Mouse (Mus musculus): ENCODE data around the gene Gpr107. TPM values are rescaled to one million over a fixed set of nuclear protein-coding genes. Genes with fewer than 3 reads are reported as not detected.

Gene Gpr107
- polyA plus RNA-seq (2012; ENCODE audit: low replicate concordance): 7.0 and 9.2 TPM in 2 replicates

GRCm38 (mm10) chr2:31151892-31152812 lies at the start of gene Gpr107:
TSS of gene Gpr107 (plus strand) at chr2:31152316.

GRCm38 (mm10) chr2:31141867-31142454 lies 10.2 kb upstream of the Gpr107 start, which contains the start of gene Fnbp1:
TSS of gene Fnbp1 (minus strand) at chr2:31142008.

GRCm38 (mm10) chr2:31245491-31246141 lies 93.5 kb downstream of the Gpr107 start, which contains the start of gene Ncs1:
TSS of gene Ncs1 (plus strand) at chr2:31245823.

Other genes with a start within 250 kb of the Gpr107 start
- 0.61 TPM in 1 of 2 replicates, not detected in the other for gene Ptges, start 222.5 kb upstream of the Gpr107 start, polyA plus RNA-seq (2012; ENCODE audit: low replicate concordance)
- gene Tor1b, start 199.4 kb upstream of the Gpr107 start, polyA plus RNA-seq (2012; ENCODE audit: low replicate concordance): 25.1 and 38.2 TPM in 2 replicates
- gene Tor1a, start 184.4 kb upstream of the Gpr107 start, polyA plus RNA-seq (2012; ENCODE audit: low replicate concordance): 213 and 219 TPM in 2 replicates
- gene BC005624, start 170.1 kb upstream of the Gpr107 start, polyA plus RNA-seq (2012; ENCODE audit: low replicate concordance): 4.8 and 9.4 TPM in 2 replicates
- gene Usp20, start 170.0 kb upstream of the Gpr107 start, polyA plus RNA-seq (2012; ENCODE audit: low replicate concordance): 4.3 and 27.3 TPM in 2 replicates
- gene Fnbp1, start 10.3 kb upstream of the Gpr107 start, polyA plus RNA-seq (2012; ENCODE audit: low replicate concordance): 48.7 and 50.8 TPM in 2 replicates
- 0.30 and 0.46 TPM in 2 replicates for gene Ncs1, start 93.5 kb downstream of the Gpr107 start, polyA plus RNA-seq (2012; ENCODE audit: low replicate concordance)
- 0.33 and 0.46 TPM in 2 replicates for gene Hmcn2, start 162.1 kb downstream of the Gpr107 start, polyA plus RNA-seq (2012; ENCODE audit: low replicate concordance)

All from leukemia stem cell, adult 10-12 weeks (primary cell).